Mouse (Mus musculus) heart, embryonic 13.5 days (tissue): ENCODE data around the gene Simc1. TPM values are rescaled to one million over a fixed set of nuclear protein-coding genes. Genes with fewer than 3 reads are reported as not detected.

Source experiments
- ATAC-seq: fragments of 200-750 bp; cut with Nextera tagmentation; 2 replicates; pipeline ENCODE4 v1.8.0; 2017; ENCODE audit warnings: moderate TSS enrichment; ENCODE audit not compliant: insufficient number of reproducible peaks, low FRiP score, low TSS enrichment; ENCODE audit errors: extremely low read depth
- H3K27ac ChIP-seq: fragments of 300-500 bp; sonication (generic); replicated peaks from 2 replicates; pipeline ENCODE4 v1.5.1; 2015; ENCODE audit warnings: moderate library complexity, mild to moderate bottlenecking, inconsistent platforms
- H3K27me3 ChIP-seq: fragments of 300-500 bp; sonication (generic); replicated peaks from 2 replicates; pipeline ENCODE4 v1.6.1; 2015; ENCODE audit warnings: mild to moderate bottlenecking, inconsistent platforms
- H3K36me3 ChIP-seq: fragments of 300-500 bp; sonication (generic); 2 replicates; pipeline ENCODE4 v1.6.1; 2015; ENCODE audit warnings: mild to moderate bottlenecking, inconsistent platforms
- H3K4me1 ChIP-seq: fragments of 300-500 bp; sonication (generic); 2 replicates; pipeline ENCODE4 v1.6.1; 2015; ENCODE audit warnings: inconsistent platforms
- H3K4me2 ChIP-seq: fragments of 300-500 bp; sonication (generic); 2 replicates; pipeline ENCODE4 v1.6.1; 2015; ENCODE audit warnings: inconsistent platforms, mild to moderate bottlenecking, moderate library complexity
- H3K4me3 ChIP-seq: fragments of 300-500 bp; sonication (generic); 2 replicates; pipeline ENCODE4 v1.5.1; 2015; ENCODE audit warnings: moderate library complexity, mild to moderate bottlenecking, inconsistent platforms
- H3K9ac ChIP-seq: fragments of 300-500 bp; sonication (generic); 2 replicates; pipeline ENCODE4 v1.6.1; 2015; ENCODE audit warnings: inconsistent platforms, mild to moderate bottlenecking, moderate library complexity
- H3K9me3 ChIP-seq: fragments of 300-500 bp; sonication (generic); 2 replicates; pipeline ENCODE4 v1.6.1; 2016; ENCODE audit warnings: inconsistent platforms
- WGBS: fragments of 180-500 bp; shearing (Covaris S2); methylation state at CpG from one replicate; pipeline ENCODE4 v1.1.7; 2015; ENCODE audit warnings: mixed read lengths; 5-methylcytosine and 5-hydroxymethylcytosine counted together
- polyA plus RNA-seq: library from polyadenylated mRNA; unstranded; fragments of >200 nt; fragmentation: Nextera tagmentation; extraction: Ambion mirVana; gene quantifications from 2 replicates; pipeline ENCODE4 v1.2.1, GENCODE M21; 2015

Gene Simc1
- polyA plus RNA-seq, 1 experiment from 2014 or later: 5.7 TPM

DNA sequence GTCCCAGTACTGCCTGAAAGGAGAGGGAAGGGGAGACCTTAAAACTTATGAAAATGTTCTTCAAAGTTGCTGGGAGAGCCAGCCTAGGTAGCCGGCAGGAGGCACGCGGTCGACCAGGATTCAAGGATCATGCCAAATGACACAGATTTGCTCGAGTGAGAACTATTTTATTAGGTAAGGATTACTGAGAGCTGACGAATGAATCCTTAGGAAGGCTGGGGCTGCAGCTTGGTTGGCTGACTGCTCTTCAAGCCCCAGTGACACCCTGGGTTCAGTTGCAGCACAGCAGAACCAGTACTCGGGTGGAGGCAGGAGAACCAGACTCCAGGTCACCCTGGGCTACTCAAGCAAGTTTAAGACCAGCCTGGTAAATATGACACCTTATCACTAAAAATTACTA lies 44.5 kb downstream of the Simc1 start:
- Histone ChIP-seq H3K9ac (no peak overlapping the region), H3K9me3 (no peaks in the 10 kb centered on the region), H3K27ac (no peak overlapping the region), H3K36me3 (peaks cover 66% of the 10 kb centered on the region), H3K4me3 (no peak overlapping the region), H3K4me1 (no peaks in the 10 kb centered on the region), H3K27me3 (no peaks in the 10 kb centered on the region), H3K4me2 (no peak overlapping the region)
- no peak for ATAC-seq
- WGBS: 82% methylated on average over 7 of the region's 7 CpGs

DNA sequence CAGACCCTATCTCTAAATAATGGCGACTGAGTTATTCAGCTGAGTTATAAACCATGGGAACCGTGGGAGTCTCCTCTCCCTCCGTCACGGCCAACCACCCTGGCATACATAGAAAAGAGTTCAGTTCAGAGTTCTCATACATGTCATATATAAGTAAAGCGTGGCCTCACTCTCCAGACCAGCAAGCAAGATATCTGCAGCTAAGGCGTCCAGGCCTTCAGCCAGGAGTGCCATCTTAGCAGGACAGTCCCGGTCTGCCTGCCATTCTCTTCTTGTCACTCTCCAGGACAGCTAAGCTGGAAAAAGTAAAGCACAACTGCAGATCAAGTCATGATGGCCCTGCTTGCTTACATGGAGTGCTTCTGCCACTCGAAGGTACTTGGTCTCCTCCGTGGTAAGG lies 52.6 kb downstream of the Simc1 start:
- Histone ChIP-seq H3K9ac (no peak overlapping the region), H3K4me1 (no peaks in the 10 kb centered on the region), H3K9me3 (no peaks in the 10 kb centered on the region), H3K4me2 (no peak overlapping the region), H3K36me3 (peaks cover 98% of the 10 kb centered on the region), H3K27ac (no peak overlapping the region), H3K4me3 (no peak overlapping the region), H3K27me3 (no peaks in the 10 kb centered on the region)
- ATAC-seq: no peak
- 90% methylated on average over 9 of the region's 9 CpGs for WGBS

DNA sequence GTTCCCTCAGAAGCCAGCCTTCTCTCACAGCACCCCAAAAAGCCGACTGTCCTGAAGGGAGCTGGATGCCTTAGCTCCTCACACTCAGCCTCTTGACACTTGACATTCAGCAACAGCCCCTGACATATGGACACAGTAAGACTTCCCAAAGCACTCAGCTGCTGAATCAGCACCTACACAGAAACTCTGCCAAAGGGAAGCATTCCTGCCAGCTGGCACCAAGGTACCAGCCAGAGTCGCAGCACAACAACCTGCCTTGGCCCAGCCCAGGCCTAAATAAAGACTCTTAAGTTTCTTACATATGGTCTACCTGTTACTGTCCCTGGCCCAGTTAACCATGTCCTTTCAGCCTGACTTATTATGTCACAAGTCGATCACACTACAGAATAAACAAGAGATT lies 53.2 kb downstream of the Simc1 start:
- Histone ChIP-seq H3K27me3 (no peaks in the 10 kb centered on the region), H3K9ac (no peak overlapping the region), H3K27ac (no peak overlapping the region), H3K4me1 (no peaks in the 10 kb centered on the region), H3K4me3 (no peak overlapping the region), H3K36me3 (peaks cover 98% of the 10 kb centered on the region), H3K4me2 (no peak overlapping the region), H3K9me3 (no peaks in the 10 kb centered on the region)
- 78% methylated on average over 3 of the region's 3 CpGs for WGBS
- no peak for ATAC-seq

DNA sequence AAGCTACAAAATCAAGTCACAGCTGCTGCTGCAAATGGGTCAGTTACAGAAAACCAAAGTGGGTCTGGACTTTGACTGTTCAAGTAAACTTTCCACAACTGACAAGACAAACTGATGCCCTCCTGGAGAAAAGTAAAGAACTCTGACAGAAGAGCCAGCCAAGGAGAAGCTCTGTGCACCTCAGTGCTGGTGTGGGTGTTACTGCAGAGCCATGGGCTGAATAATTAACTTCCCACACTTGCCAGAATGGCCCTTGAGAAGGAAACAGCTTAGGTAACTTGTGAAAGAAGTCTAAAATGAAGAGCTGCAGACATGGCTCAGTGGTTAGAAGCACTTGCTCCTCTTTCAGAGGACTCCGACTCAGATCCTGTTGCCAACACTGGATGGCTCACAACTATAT lies 54.1 kb downstream of the Simc1 start:
- Histone ChIP-seq H3K4me1 (no peaks in the 10 kb centered on the region), H3K9ac (no peak overlapping the region), H3K36me3 (peaks cover 98% of the 10 kb centered on the region), H3K27ac (no peak overlapping the region), H3K4me3 (no peak overlapping the region), H3K4me2 (no peak overlapping the region), H3K27me3 (no peaks in the 10 kb centered on the region), H3K9me3 (no peaks in the 10 kb centered on the region)
- no peak for ATAC-seq
- WGBS: 90% methylated on average over 1 of the region's 1 CpGs

DNA sequence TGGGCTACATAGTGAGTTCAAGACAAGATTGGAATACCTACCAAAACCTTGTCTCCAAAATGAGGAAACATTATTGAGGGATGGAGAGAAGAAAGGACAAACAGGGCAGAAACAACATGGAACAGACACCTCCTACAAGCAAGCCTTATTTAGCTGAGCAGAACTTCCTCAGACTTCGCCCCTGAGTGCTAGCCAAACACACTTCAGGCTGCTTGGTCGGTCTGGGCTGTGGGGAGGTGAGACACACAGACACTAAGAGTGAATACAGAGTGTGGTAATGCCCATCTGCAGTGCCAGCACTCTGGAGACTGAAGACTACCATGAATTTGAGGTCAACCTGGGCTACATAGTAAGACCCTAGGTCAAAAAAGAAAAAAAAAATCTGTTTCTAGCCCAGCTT lies 56.1 kb downstream of the Simc1 start:
- Histone ChIP-seq H3K4me2 (no peak overlapping the region), H3K36me3 (peaks cover 86% of the 10 kb centered on the region), H3K9me3 (no peaks in the 10 kb centered on the region), H3K27ac (no peak overlapping the region), H3K4me1 (peaks cover 10% of the 10 kb centered on the region), H3K4me3 (no peak overlapping the region), H3K9ac (no peak overlapping the region), H3K27me3 (no peaks in the 10 kb centered on the region)
- no peak for ATAC-seq
- WGBS: 94% methylated on average over 2 of the region's 2 CpGs

DNA sequence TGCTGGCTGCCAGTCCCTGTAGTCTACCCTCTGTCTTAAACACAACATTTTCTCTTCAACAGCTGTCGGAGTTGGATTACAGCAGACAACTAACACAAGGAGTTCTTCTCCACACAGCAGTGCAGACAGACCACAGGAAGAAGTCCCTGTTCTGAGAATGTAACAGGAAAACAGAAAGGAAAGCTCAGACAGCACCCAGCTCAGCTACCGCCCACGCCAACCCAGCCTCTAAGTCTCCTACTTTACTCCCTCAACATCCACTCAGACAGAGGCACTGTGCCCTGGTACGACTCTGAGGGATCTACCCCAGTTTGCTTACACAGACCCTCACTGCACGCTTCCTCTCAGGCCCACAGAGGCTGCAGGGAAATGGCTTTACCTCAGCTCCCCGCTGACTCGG lies 57.0 kb downstream of the Simc1 start:
- no peak for ATAC-seq
- Histone ChIP-seq H3K4me3 (no peak overlapping the region), H3K9ac (no peak overlapping the region), H3K4me1 (peaks cover 13% of the 10 kb centered on the region), H3K36me3 (peaks cover 76% of the 10 kb centered on the region), H3K4me2 (no peak overlapping the region), H3K27ac (no peak overlapping the region), H3K27me3 (no peaks in the 10 kb centered on the region), H3K9me3 (no peaks in the 10 kb centered on the region)
- 91% methylated on average over 7 of the region's 7 CpGs for WGBS

DNA sequence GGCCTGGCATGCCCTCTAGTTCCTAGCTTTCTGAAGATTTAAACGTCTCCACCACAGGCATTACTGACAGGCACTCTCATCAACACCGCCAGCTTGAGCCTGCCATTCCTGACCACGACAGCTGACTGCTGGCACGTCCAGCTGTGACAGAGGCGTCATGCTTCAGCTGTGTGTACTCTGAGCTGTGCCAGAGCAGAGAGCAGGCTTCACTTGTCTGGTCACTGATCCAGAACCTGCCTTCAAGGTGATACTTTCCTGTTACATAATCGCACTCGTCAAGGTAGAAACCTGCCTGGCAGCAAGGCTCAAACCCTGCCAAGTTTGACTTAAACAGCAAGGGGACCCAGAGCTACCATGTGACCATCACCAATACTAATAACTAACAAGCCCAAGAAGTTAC lies 59.0 kb downstream of the Simc1 start:
- ATAC-seq: no peak
- Histone ChIP-seq H3K4me3 (no peak overlapping the region), H3K27me3 (no peaks in the 10 kb centered on the region), H3K9ac (no peak overlapping the region), H3K36me3 (peaks cover 57% of the 10 kb centered on the region), H3K9me3 (no peaks in the 10 kb centered on the region), H3K27ac (no peak overlapping the region), H3K4me1 (peaks cover 16% of the 10 kb centered on the region), H3K4me2 (no peak overlapping the region)
- 72% methylated on average over 7 of the region's 7 CpGs for WGBS

DNA sequence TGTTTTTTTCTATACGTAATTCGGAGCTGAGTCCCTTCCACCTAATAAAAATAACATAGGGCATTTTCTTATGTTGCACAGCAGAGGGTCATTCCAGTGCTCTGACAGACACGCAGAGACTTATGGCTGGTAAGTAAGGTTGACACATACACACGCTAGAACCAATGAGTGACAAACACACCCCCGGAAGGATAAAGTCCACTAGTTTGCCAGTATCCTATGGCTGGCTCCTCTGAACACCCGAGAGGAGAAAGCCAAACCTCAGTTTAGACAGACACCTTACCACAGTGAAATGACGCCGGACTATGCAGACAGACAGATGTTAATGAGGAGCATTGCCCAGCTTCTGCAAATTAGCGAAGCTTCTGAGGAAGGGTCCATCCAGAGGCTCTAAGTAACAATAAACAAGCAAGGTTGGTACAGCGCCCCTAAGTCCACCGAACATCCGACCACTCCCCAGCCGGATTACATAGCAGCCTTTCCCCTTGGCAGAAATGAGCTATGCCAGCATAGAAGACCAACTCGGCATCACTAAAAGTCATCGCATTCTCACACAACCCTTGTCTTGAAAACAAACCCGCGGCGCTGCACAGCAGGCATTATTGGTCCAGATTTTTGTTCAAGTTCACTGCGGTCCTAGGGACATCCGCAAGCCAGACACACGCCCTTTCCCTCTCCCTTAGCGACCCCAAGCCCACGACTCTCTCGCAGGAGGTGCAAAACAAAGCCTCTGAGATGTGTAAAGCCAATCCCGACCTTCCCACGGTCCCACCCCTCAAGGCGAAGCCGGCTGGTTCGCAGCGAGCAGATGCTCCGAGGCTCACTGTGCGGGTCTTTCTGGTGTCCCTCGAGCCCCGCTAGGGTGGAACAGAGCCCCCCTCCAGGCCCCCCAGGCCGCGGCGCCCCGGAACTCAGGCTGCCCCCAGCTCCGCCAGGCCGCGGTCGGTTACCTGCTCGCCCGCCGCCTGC lies 60.9 kb downstream of the Simc1 start:
- peak overlapping the region; percentile 87 for H3K4me3 ChIP-seq

DNA sequence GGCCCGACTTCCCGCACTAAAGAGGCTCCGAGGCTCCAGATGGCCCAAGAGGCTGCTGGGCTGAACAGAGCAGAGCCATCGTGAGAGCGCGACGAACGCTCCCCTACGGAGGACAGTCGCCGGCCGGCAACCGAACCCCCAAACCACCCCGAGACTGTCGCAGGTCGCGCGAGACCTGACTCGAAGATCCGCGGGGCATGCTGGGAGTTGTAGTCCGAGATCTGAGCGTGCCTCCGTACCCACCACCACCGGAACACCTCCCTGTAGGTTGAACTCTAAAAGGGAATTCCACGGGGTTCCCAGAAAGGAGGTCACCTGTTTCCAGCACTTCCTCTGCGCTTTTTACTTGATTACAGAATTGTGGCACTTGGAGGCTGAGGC lies 61.6 kb downstream of the Simc1 start, which contains the start of gene 4833439L19Rik:
TSS of gene 4833439L19Rik (minus strand) at position 235 of the 381 bp plus-strand sequence.
- Histone ChIP-seq H3K4me1 (peaks cover 16% of the 10 kb centered on the region), H3K36me3 (peaks cover 30% of the 10 kb centered on the region), H3K4me3 (peak within 1 kb of the TSS; percentile 87), H3K9ac (peak within 1 kb of the TSS; percentile 96), H3K9me3 (no peaks in the 10 kb centered on the region), H3K4me2 (peak within 1 kb of the TSS; percentile 91), H3K27me3 (no peaks in the 10 kb centered on the region), H3K27ac (peak within 1 kb of the TSS; percentile 73)
- peak; percentile 95 for ATAC-seq
- WGBS: under 1% methylated on average over 27 of the region's 27 CpGs

More for the DNA sequence above, 60.9 kb downstream of the Simc1 start:
- Histone ChIP-seq H3K27me3 (no peaks in the 10 kb centered on the region), H3K36me3 (peaks cover 37% of the 10 kb centered on the region), H3K4me2 (peak overlapping the region; percentile 91), H3K9ac (peak overlapping the region; percentile 96), H3K9me3 (no peaks in the 10 kb centered on the region), H3K27ac (peak overlapping the region; percentile 73), H3K4me1 (peaks cover 16% of the 10 kb centered on the region)
- peak; percentile 16; the same call in 1 of the 2 replicates for ATAC-seq
- 9% methylated on average over 45 of the region's 45 CpGs for whole genome bisulfite sequencing

DNA sequence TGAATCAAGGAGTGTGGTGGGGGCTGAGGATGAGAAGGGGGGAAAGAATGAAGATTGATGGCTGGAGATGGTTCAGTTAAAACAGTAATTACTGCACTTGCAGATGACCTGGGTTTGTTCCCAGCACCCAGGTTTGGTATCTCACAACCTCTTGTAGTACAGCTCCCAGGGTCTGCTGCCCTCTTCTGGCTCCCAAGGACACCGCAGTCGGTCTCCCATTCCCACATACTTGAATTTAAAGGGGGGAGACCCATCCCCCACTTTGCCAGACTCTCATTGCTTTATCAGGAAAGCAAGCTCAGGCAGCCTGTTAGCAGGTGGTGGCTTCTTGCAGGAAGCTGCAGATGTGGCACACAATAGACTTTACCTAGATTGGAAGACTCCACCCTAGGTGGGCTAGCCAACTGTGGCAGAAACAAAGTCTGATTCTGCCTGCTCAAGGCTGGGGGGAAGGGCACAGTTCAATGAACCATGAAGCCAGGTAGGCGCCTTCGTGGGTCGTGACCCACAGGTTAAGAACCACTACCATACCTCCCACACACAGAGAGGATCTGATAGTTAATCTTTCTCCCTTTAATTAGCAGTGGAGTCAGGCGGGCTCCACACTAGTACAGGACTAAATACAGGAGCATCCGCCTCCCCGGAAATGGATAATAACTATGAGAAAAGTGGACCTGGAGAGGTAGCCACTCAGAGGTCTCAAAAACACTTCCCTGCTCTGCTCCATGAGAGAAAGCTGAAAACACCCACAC lies 62.2 kb downstream of the Simc1 start:
- Histone ChIP-seq H3K9me3 (no peaks in the 10 kb centered on the region), H3K4me2 (peak overlapping the region; percentile 91), H3K4me1 (peaks cover 16% of the 10 kb centered on the region), H3K27me3 (no peaks in the 10 kb centered on the region), H3K27ac (peak overlapping the region; percentile 73), H3K36me3 (peaks cover 25% of the 10 kb centered on the region), H3K4me3 (peak overlapping the region; percentile 87), H3K9ac (peak overlapping the region; percentile 96)
- whole genome bisulfite sequencing: 46% methylated on average over 8 of the region's 8 CpGs
- ATAC-seq: 0 out of 2 replicates have a peak, but pooled peaks have one; percentile 19

DNA sequence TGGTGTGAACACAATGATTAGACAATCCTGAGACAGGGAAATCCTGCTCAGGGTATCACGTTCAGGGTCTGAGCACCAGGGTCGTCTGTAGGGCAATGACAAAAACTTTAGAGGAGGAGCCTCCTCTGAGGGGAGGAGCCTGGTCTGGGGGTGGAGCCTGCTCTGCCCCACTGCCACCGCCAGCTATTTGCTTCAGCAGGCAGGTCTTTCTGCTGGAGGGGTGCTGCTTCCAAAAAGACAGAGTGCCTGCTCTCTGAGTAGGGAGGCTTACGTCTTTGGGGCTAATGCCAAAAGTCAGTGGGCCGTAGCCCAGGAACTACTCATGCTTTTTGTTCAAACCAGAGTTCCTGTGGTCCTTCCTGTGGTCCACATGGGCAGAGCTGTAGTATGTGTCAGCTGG lies 64.8 kb downstream of the Simc1 start:
- H3K36me3 ChIP-seq: no peaks in the 10 kb centered on the region
- H3K27ac ChIP-seq: no peak overlapping the region
- 39% methylated on average over 5 of the region's 5 CpGs for WGBS
- H3K4me1 ChIP-seq: peaks cover 24% of the 10 kb centered on the region
- H3K9me3 ChIP-seq: no peaks in the 10 kb centered on the region
- ATAC-seq: no peak
- no peak overlapping the region for H3K4me3 ChIP-seq
- H3K9ac ChIP-seq: no peak overlapping the region
- H3K4me2 ChIP-seq: no peak overlapping the region
- H3K27me3 ChIP-seq: no peaks in the 10 kb centered on the region
